Mouse (Mus musculus) megakaryocyte, embryonic 14.5 days (primary cell): Measurements from ENCODE around the gene Mrtfa.

Source experiments
- FLI1 ChIP-seq: IDR thresholded peaks from 2 replicates; pipeline ENCODE4 v1.6.1; 2012; ENCODE audit warnings: low read length, inconsistent platforms, mixed read lengths
- GATA1 ChIP-seq: IDR thresholded peaks from 3 replicates; pipeline ENCODE4 v1.6.1; 2012; ENCODE audit warnings: mixed read lengths, low read length, inconsistent platforms, borderline replicate concordance

DNA sequence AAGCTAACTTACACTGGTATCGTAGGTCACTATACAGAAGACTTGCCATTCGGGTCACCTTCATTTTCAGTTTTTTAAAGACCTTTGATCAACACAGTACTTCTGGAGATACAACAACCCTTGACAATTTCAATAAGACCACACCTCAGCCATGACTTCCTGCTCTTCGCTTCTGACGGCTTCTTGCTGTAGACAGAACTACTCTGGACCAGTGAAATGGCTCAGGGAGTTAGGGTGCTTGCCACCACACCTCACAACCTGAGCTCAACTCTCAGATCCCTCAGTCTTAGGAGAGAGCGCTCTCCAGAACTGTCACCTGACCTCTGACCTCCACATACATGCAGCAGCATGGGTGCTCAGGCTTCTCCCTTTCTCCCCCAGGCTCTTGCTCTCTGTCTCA is 59.4 kb downstream of the Mrtfa start:
- TF ChIP-seq GATA1 (no peak), FLI1 (no peak)
